Mouse (Mus musculus) gastrocnemius, postnatal 36 days (tissue): ENCODE results near the gene Mgat4d. TPM values are rescaled to one million over a fixed set of nuclear protein-coding genes. Genes with fewer than 3 reads are reported as not detected.
"Not testable (repeated sequence)": the region's sequence is repeated elsewhere in the genome, so short reads cannot be mapped to it uniquely, and the experiment has no call there.

Source experiments
- DNase-seq, 2 experiments: peaks; one replicate each; pipeline ENCODE4 v3.0.0; 2022
- intact Hi-C: fragments of 180-260 bp; cut with DNase I; formaldehyde crosslinking; loops from one replicate; pipeline ENCODE4 v1.15.1; 2025
- long read RNA-seq, 2 experiments: library from polyadenylated mRNA; stranded (forward); transcript quantifications; one replicate each; pipeline ENCODE4 v2.0.0; 2021
- total RNA-seq, 2 experiments: library from RNA; stranded (reverse); gene quantifications; 2 replicates each; pipeline ENCODE4 v1.2.3; 2021

The Mgat4d gene
- total RNA-seq, result not detected
- long read RNA-seq, experiment 1, result 0 reads
- long read RNA-seq, experiment 2, result 0 reads

GRCm38 (mm10) chr8:83348263-83348662 lies at the start of gene Mgat4d:
Gene Mgat4d, plus strand, starts transcription at chr8:83348471.
- intact Hi-C loops, result loop anchor here (5.0 to 10.0 kb wide), 2 partner anchors 41 to 243 kb away; no protein-coding TSS in a partner anchor
- no peak for DNase-seq

GRCm38 (mm10) chr8:83300135-83300534 lies 48.1 kb upstream of the Mgat4d start:
- no peak for DNase-seq
- intact Hi-C loops, result no loop called here

- intact Hi-C loops, result loop anchor here (5.0 kb wide), 1 partner anchor 42 kb away; the partner anchor contains the start of gene Mgat4d
These were observed 43.3 kb upstream of the Mgat4d start for GRCm38 (mm10) chr8:83304946-83305345.

GRCm38 (mm10) chr8:83309836-83310235 lies 38.4 kb upstream of the Mgat4d start:
- DNase-seq, result no peak
- intact Hi-C loops, result loop anchor here (5.0 kb wide), 1 partner anchor 37 kb away; the partner anchor contains the start of gene Mgat4d

More at GRCm38 (mm10) chr8:83304946-83305345, 43.3 kb upstream of the Mgat4d start:
- DNase-seq, result no peak

- DNase-seq, intact Hi-C loops: not testable (repeated sequence)
These were observed 33.2 kb upstream of the Mgat4d start for GRCm38 (mm10) chr8:83315084-83315483.

GRCm38 (mm10) chr8:83315691-83316090 lies 32.6 kb upstream of the Mgat4d start:
- intact Hi-C loops, result no loop called here
- no peak for DNase-seq

GRCm38 (mm10) chr8:83320543-83320942 lies 27.7 kb upstream of the Mgat4d start:
- DNase-seq, result no peak
- intact Hi-C loops, result no loop called here

- intact Hi-C loops, result no loop called here
- DNase-seq, result no peak
These were observed 25.9 kb upstream of the Mgat4d start for GRCm38 (mm10) chr8:83322374-83322773.

- intact Hi-C loops, result no loop called here
These were observed 25.2 kb upstream of the Mgat4d start for GRCm38 (mm10) chr8:83323056-83323455.

GRCm38 (mm10) chr8:83327889-83328288 lies 20.4 kb upstream of the Mgat4d start:
- intact Hi-C loops, result no loop called here
- no peak for DNase-seq

More at GRCm38 (mm10) chr8:83323056-83323455, 25.2 kb upstream of the Mgat4d start:
- DNase-seq, result no peak

GRCm38 (mm10) chr8:83331567-83331898 lies 16.7 kb upstream of the Mgat4d start:
- intact Hi-C loops, result no loop called here
- no peak for DNase-seq

- peak; percentile 94 to 97 for DNase-seq
- intact Hi-C loops, result no loop called here
These were observed 16.2 kb upstream of the Mgat4d start, which contains the start of gene Elmod2 for GRCm38 (mm10) chr8:83331899-83332697. Gene Elmod2, minus strand, starts transcription at chr8:83332486.

- DNase-seq, result no peak
- intact Hi-C loops, result no loop called here
These were observed 15.4 kb upstream of the Mgat4d start for GRCm38 (mm10) chr8:83332864-83333263.

GRCm38 (mm10) chr8:83342076-83342475 lies 6.2 kb upstream of the Mgat4d start:
- intact Hi-C loops, result loop anchor here (5.0 to 10.0 kb wide), 2 partner anchors 80 to 237 kb away; no protein-coding TSS in a partner anchor
- DNase-seq, result no peak

GRCm38 (mm10) chr8:83342693-83343092 lies 5.6 kb upstream of the Mgat4d start:
- intact Hi-C loops, result loop anchor here (5.0 to 10.0 kb wide), 2 partner anchors 80 to 238 kb away; no protein-coding TSS in a partner anchor
- no peak for DNase-seq

- intact Hi-C loops, result no loop called here
- DNase-seq, result no peak
These were observed 3.0 kb downstream of the Mgat4d start for GRCm38 (mm10) chr8:83351315-83351714.

GRCm38 (mm10) chr8:83363156-83363769 lies 15.0 kb downstream of the Mgat4d start:
- peak in 1 of 2 experiments; percentile 19 for DNase-seq
- intact Hi-C loops, result no loop called here

GRCm38 (mm10) chr8:83377231-83377630 lies 29.0 kb downstream of the Mgat4d start:
- intact Hi-C loops, result no loop called here
- DNase-seq, result no peak

- no peak for DNase-seq
- intact Hi-C loops, result no loop called here
These were observed 31.9 kb downstream of the Mgat4d start for GRCm38 (mm10) chr8:83380141-83380540.

GRCm38 (mm10) chr8:83381016-83381415 lies 32.7 kb downstream of the Mgat4d start:
- intact Hi-C loops, result no loop called here
- DNase-seq, result no peak

- intact Hi-C loops, result no loop called here
- no peak for DNase-seq
These were observed 34.6 kb downstream of the Mgat4d start for GRCm38 (mm10) chr8:83382850-83383249.
